Mouse (Mus musculus): ENCODE results near the gene Slc35a1.
A peak's percentile ranks its signal among the peaks of the same experiment; 100 is the strongest.
"Not testable (repeated sequence)": the region's sequence is repeated elsewhere in the genome, so short reads cannot be mapped to it uniquely, and the experiment has no call there.

Slc35a1 gene

GRCm38 (mm10) chr4:34686874-34687567, at the start of gene Slc35a1:
Gene Slc35a1 (minus strand): TSS chr4:34687438.
- Histone ChIP-seq H3K36me3 (ENCODE audit: insufficient read depth, low read length) (peaks cover 11% of the 10 kb centered on the region), H3K27me3 (ENCODE audit: insufficient read depth, low read length) (no peaks in the 10 kb centered on the region), H3K9me3 (ENCODE audit: low read length) (no peaks in the 10 kb centered on the region), H3K4me3 (replicated peaks; ENCODE audit: low read length) (peak within 1 kb of the TSS; percentile 95), H3K4me1 (replicated peaks; ENCODE audit: low read depth, low read length) (peaks cover 17% of the 10 kb centered on the region)
- no peak for TF ChIP-seq POU5F1 (IDR thresholded peaks at IDR 0.05; ENCODE audit: borderline replicate concordance, low read length)
- TF ChIP-seq NANOG (IDR thresholded peaks at IDR 0.05; ENCODE audit: borderline replicate concordance, low read length): no peak
- no peak for TF ChIP-seq CTCF (conservative IDR thresholded peaks at IDR 0.05; ENCODE audit: low read length)

- Histone ChIP-seq H3K4me1 (replicated peaks; ENCODE audit: low read depth, low read length) (peaks cover 16% of the 10 kb centered on the region), H3K27me3 (ENCODE audit: insufficient read depth, low read length) (peaks cover 5% of the 10 kb centered on the region), H3K4me3 (replicated peaks; ENCODE audit: low read length) (no peak overlapping the region), H3K36me3 (ENCODE audit: insufficient read depth, low read length) (no peaks in the 10 kb centered on the region), H3K9me3 (ENCODE audit: low read length) (peaks cover 10% of the 10 kb centered on the region)
- no peak for TF ChIP-seq CTCF (conservative IDR thresholded peaks at IDR 0.05; ENCODE audit: low read length)
- TF ChIP-seq NANOG (IDR thresholded peaks at IDR 0.05; ENCODE audit: borderline replicate concordance, low read length): peak; percentile 53; the same call in 1 of the 2 replicates
These were observed 47.2 kb upstream of the Slc35a1 start for GRCm38 (mm10) chr4:34734461-34734860.

GRCm38 (mm10) chr4:34733415-34733814, 46.2 kb upstream of the Slc35a1 start:
- H3K27me3 ChIP-seq (ENCODE audit: insufficient read depth, low read length): not testable (repeated sequence)

GRCm38 (mm10) chr4:34729851-34730341, 42.7 kb upstream of the Slc35a1 start, which contains the start of gene Cfap206:
Gene Cfap206 (minus strand): TSS chr4:34730206.
- Histone ChIP-seq H3K4me3 (replicated peaks; ENCODE audit: low read length) (peak within 1 kb of the TSS; percentile 82), H3K4me1 (replicated peaks; ENCODE audit: low read depth, low read length) (peaks cover 16% of the 10 kb centered on the region), H3K36me3 (ENCODE audit: insufficient read depth, low read length) (no peaks in the 10 kb centered on the region), H3K9me3 (ENCODE audit: low read length) (no peaks in the 10 kb centered on the region), H3K27me3 (ENCODE audit: insufficient read depth, low read length) (peaks cover 5% of the 10 kb centered on the region)
- TF ChIP-seq NANOG (IDR thresholded peaks at IDR 0.05; ENCODE audit: borderline replicate concordance, low read length) (no peak), POU5F1 (IDR thresholded peaks at IDR 0.05; ENCODE audit: borderline replicate concordance, low read length) (no peak), CTCF (conservative IDR thresholded peaks at IDR 0.05; ENCODE audit: low read length) (no peak)

More at GRCm38 (mm10) chr4:34733415-34733814, 46.2 kb upstream of the Slc35a1 start:
- H3K36me3 ChIP-seq (ENCODE audit: insufficient read depth, low read length); H3K9me3 ChIP-seq (ENCODE audit: low read length); H3K4me3 ChIP-seq (replicated peaks; ENCODE audit: low read length): not testable (repeated sequence)
- H3K4me1 ChIP-seq (replicated peaks; ENCODE audit: low read depth, low read length): peaks cover 16% of the 10 kb centered on the region
- 0 out of 2 replicates have a peak, but pooled peaks have one; percentile 10 for TF ChIP-seq CTCF (conservative IDR thresholded peaks at IDR 0.05; ENCODE audit: low read length)

GRCm38 (mm10) chr4:34725710-34726109, 38.5 kb upstream of the Slc35a1 start:
- not testable (repeated sequence) for H3K9me3 ChIP-seq (ENCODE audit: low read length); H3K4me3 ChIP-seq (replicated peaks; ENCODE audit: low read length); H3K27me3 ChIP-seq (ENCODE audit: insufficient read depth, low read length); H3K36me3 ChIP-seq (ENCODE audit: insufficient read depth, low read length)
- H3K4me1 ChIP-seq (replicated peaks; ENCODE audit: low read depth, low read length): peaks cover 13% of the 10 kb centered on the region

GRCm38 (mm10) chr4:34724306-34724705, 37.1 kb upstream of the Slc35a1 start:
- no peaks in the 10 kb centered on the region; the same call in 1 of the 2 replicates for H3K27me3 ChIP-seq (ENCODE audit: insufficient read depth, low read length)
- H3K4me1 ChIP-seq (replicated peaks; ENCODE audit: low read depth, low read length): peaks cover 10% of the 10 kb centered on the region
- TF ChIP-seq NANOG (IDR thresholded peaks at IDR 0.05; ENCODE audit: borderline replicate concordance, low read length): no peak
- H3K9me3 ChIP-seq (ENCODE audit: low read length): peaks cover 11% of the 10 kb centered on the region
- no peak overlapping the region for H3K4me3 ChIP-seq (replicated peaks; ENCODE audit: low read length)
- no peaks in the 10 kb centered on the region for H3K36me3 ChIP-seq (ENCODE audit: insufficient read depth, low read length)

- TF ChIP-seq POU5F1 (IDR thresholded peaks at IDR 0.05; ENCODE audit: borderline replicate concordance, low read length) (no peak), CTCF (conservative IDR thresholded peaks at IDR 0.05; ENCODE audit: low read length) (no peak), NANOG (IDR thresholded peaks at IDR 0.05; ENCODE audit: borderline replicate concordance, low read length) (no peak)
- no peaks in the 10 kb centered on the region for H3K36me3 ChIP-seq (ENCODE audit: insufficient read depth, low read length)
These were observed 35.9 kb upstream of the Slc35a1 start for GRCm38 (mm10) chr4:34723186-34723585.

GRCm38 (mm10) chr4:34720127-34720895, 33.1 kb upstream of the Slc35a1 start:
- Histone ChIP-seq H3K27me3 (ENCODE audit: insufficient read depth, low read length) (no peaks in the 10 kb centered on the region), H3K9me3 (ENCODE audit: low read length) (peaks cover 29% of the 10 kb centered on the region), H3K4me1 (replicated peaks; ENCODE audit: low read depth, low read length) (peaks cover 10% of the 10 kb centered on the region), H3K36me3 (ENCODE audit: insufficient read depth, low read length) (no peaks in the 10 kb centered on the region), H3K4me3 (replicated peaks; ENCODE audit: low read length) (no peak overlapping the region)
- TF ChIP-seq NANOG (IDR thresholded peaks at IDR 0.05; ENCODE audit: borderline replicate concordance, low read length): peak; percentile 39; the same call in 1 of the 2 replicates
- TF ChIP-seq CTCF (conservative IDR thresholded peaks at IDR 0.05; ENCODE audit: low read length): peak; percentile 59
- no peak for TF ChIP-seq POU5F1 (IDR thresholded peaks at IDR 0.05; ENCODE audit: borderline replicate concordance, low read length)

More at GRCm38 (mm10) chr4:34723186-34723585, 35.9 kb upstream of the Slc35a1 start:
- no peak overlapping the region for H3K4me3 ChIP-seq (replicated peaks; ENCODE audit: low read length)
- peaks cover 20% of the 10 kb centered on the region for H3K9me3 ChIP-seq (ENCODE audit: low read length)
- no peaks in the 10 kb centered on the region; the same call in 1 of the 2 replicates for H3K27me3 ChIP-seq (ENCODE audit: insufficient read depth, low read length)
- H3K4me1 ChIP-seq (replicated peaks; ENCODE audit: low read depth, low read length): peaks cover 10% of the 10 kb centered on the region
